Mouse (Mus musculus): ENCODE results near the gene Retnlg.
A peak's percentile ranks its signal among the peaks of the same experiment; 100 is the strongest.
"Not testable (repeated sequence)": the region's sequence is repeated elsewhere in the genome, so short reads cannot be mapped to it uniquely, and the experiment has no call there.

Gene Retnlg

GRCm38 (mm10) chr16:48872321-48872720, at the start of gene Retnlg:
TSS of gene Retnlg (plus strand) at chr16:48872621.
- DNase-seq (ENCODE audit: low read depth) = no peak

GRCm38 (mm10) chr16:48826474-48826873, 45.9 kb upstream of the Retnlg start:
- no peak for DNase-seq (ENCODE audit: low read depth)

- DNase-seq (ENCODE audit: low read depth) = no peak
Observed at GRCm38 (mm10) chr16:48827625-48828024, 44.8 kb upstream of the Retnlg start.

- DNase-seq (ENCODE audit: low read depth) = no peak
Observed at GRCm38 (mm10) chr16:48829060-48829459, 43.4 kb upstream of the Retnlg start.

GRCm38 (mm10) chr16:48832055-48832454, 40.4 kb upstream of the Retnlg start:
- DNase-seq (ENCODE audit: low read depth) = no peak

- DNase-seq (ENCODE audit: low read depth) = not testable (repeated sequence)
Observed at GRCm38 (mm10) chr16:48833626-48834025, 38.8 kb upstream of the Retnlg start.

- DNase-seq (ENCODE audit: low read depth) = no peak
Observed at GRCm38 (mm10) chr16:48842266-48842665, 30.2 kb upstream of the Retnlg start, which contains the start of gene Retnla. TSS of gene Retnla (plus strand) at chr16:48842551.

GRCm38 (mm10) chr16:48843671-48844386, 28.6 kb upstream of the Retnlg start:
- DNase-seq (ENCODE audit: low read depth) = no peak

GRCm38 (mm10) chr16:48865004-48865403, 7.4 kb upstream of the Retnlg start:
- DNase-seq (ENCODE audit: low read depth) = not testable (repeated sequence)

GRCm38 (mm10) chr16:48867690-48868089, 4.7 kb upstream of the Retnlg start:
- DNase-seq (ENCODE audit: low read depth) = no peak

- no peak for DNase-seq (ENCODE audit: low read depth)
Observed at GRCm38 (mm10) chr16:48868663-48869062, 3.8 kb upstream of the Retnlg start.

GRCm38 (mm10) chr16:48869671-48870070, 2.8 kb upstream of the Retnlg start:
- no peak for DNase-seq (ENCODE audit: low read depth)

- DNase-seq (ENCODE audit: low read depth) = no peak
Observed at GRCm38 (mm10) chr16:48871754-48872153, 667 bp upstream of the Retnlg start.

- DNase-seq (ENCODE audit: low read depth) = no peak
Observed at GRCm38 (mm10) chr16:48890733-48891132, 18.3 kb downstream of the Retnlg start.

- DNase-seq (ENCODE audit: low read depth) = no peak
Observed at GRCm38 (mm10) chr16:48899868-48900267, 27.4 kb downstream of the Retnlg start.

GRCm38 (mm10) chr16:48911184-48911583, 38.8 kb downstream of the Retnlg start:
- DNase-seq (ENCODE audit: low read depth) = no peak

GRCm38 (mm10) chr16:48913206-48913605, 40.8 kb downstream of the Retnlg start:
- DNase-seq (ENCODE audit: low read depth) = peak; percentile 1

GRCm38 (mm10) chr16:48923724-48924123, 51.3 kb downstream of the Retnlg start:
- no peak for DNase-seq (ENCODE audit: low read depth)
